Mouse (Mus musculus) kidney, embryonic 14.5 days (tissue): ENCODE data around the gene Cpne5. TPM values are rescaled to one million over a fixed set of nuclear protein-coding genes. Genes with fewer than 3 reads are reported as not detected.
A peak's percentile ranks its signal among the peaks of the same experiment; 100 is the strongest.

ENCODE experiments used
- ATAC-seq: fragments of 200-750 bp; cut with Nextera tagmentation; 2 replicates; pipeline ENCODE4 v1.8.0; 2017; ENCODE audit warnings: moderate number of reproducible peaks, mild to moderate bottlenecking, moderate TSS enrichment, moderate library complexity; ENCODE audit not compliant: low FRiP score, low TSS enrichment
- H3K27ac ChIP-seq: fragments of 300-500 bp; sonication (generic); 2 replicates; pipeline ENCODE4 v1.5.1; 2014; ENCODE audit warnings: low read depth, mild to moderate bottlenecking, low read length, moderate library complexity, mixed read lengths
- H3K27me3 ChIP-seq: fragments of 300-500 bp; sonication (generic); 2 replicates; pipeline ENCODE4 v1.6.1; 2014; ENCODE audit warnings: mild to moderate bottlenecking, low read length; ENCODE audit not compliant: control insufficient read depth, insufficient read depth
- H3K36me3 ChIP-seq: fragments of 300-500 bp; sonication (generic); 2 replicates; pipeline ENCODE4 v1.6.1; 2014; ENCODE audit warnings: low read length, mixed read lengths; ENCODE audit not compliant: control insufficient read depth, insufficient read depth
- H3K4me1 ChIP-seq: fragments of 300-500 bp; sonication (generic); 2 replicates; pipeline ENCODE4 v1.6.1; 2014; ENCODE audit warnings: low read length, mixed read lengths; ENCODE audit not compliant: control insufficient read depth, insufficient read depth
- H3K4me2 ChIP-seq: fragments of 300-500 bp; sonication (generic); replicated peaks from 2 replicates; pipeline ENCODE4 v1.6.1; 2014; ENCODE audit warnings: low read depth, mild to moderate bottlenecking, low read length
- H3K4me3 ChIP-seq: fragments of 300-500 bp; sonication (generic); 2 replicates; pipeline ENCODE4 v1.5.1; 2014; ENCODE audit warnings: mild to moderate bottlenecking, low read length
- H3K9ac ChIP-seq: fragments of 300-500 bp; sonication (generic); 2 replicates; pipeline ENCODE4 v1.6.1; 2014; ENCODE audit warnings: low read depth, mild to moderate bottlenecking, low read length, moderate library complexity
- H3K9me3 ChIP-seq: fragments of 300-500 bp; sonication (generic); 2 replicates; pipeline ENCODE4 v1.6.1; 2016; ENCODE audit warnings: low read length; ENCODE audit not compliant: control insufficient read depth
- WGBS: fragments of 180-500 bp; shearing (Covaris S2); extraction: QIAGEN DNeasy Blood & Tissue Kit; methylation state at CpG from one replicate; pipeline ENCODE4 v1.1.7; 2014; 5-methylcytosine and 5-hydroxymethylcytosine counted together
- polyA plus RNA-seq: library from polyadenylated mRNA; unstranded; fragments of >200 nt; fragmentation: Nextera tagmentation; extraction: Ambion mirVana; gene quantifications from 2 replicates; pipeline ENCODE4 v1.2.1, GENCODE M21; 2014

Cpne5 gene
- polyA plus RNA-seq, 1 experiment from 2014 or later = 12.3 TPM

GRCm38 (mm10) chr17:29183162-29183561, 54.8 kb downstream of the Cpne5 start:
- ATAC-seq = no peak
- Histone ChIP-seq H3K9ac (peak overlapping the region; percentile 9; the same call in 1 of the 2 replicates), H3K4me2 (no peak overlapping the region), H3K36me3 (no peaks in the 10 kb centered on the region), H3K27me3 (no peaks in the 10 kb centered on the region), H3K4me3 (no peak overlapping the region), H3K4me1 (peaks cover 24% of the 10 kb centered on the region), H3K9me3 (no peaks in the 10 kb centered on the region), H3K27ac (no peak overlapping the region)
- 39% methylated on average over 11 of the region's 11 CpGs for WGBS

GRCm38 (mm10) chr17:29181751-29182150, 56.2 kb downstream of the Cpne5 start:
- H3K4me2 ChIP-seq = no peak overlapping the region
- H3K36me3 ChIP-seq = no peaks in the 10 kb centered on the region
- H3K4me1 ChIP-seq = peaks cover 19% of the 10 kb centered on the region
- no peak for ATAC-seq
- no peak overlapping the region for H3K9ac ChIP-seq
- no peak overlapping the region for H3K4me3 ChIP-seq
- no peaks in the 10 kb centered on the region for H3K27me3 ChIP-seq
- no peaks in the 10 kb centered on the region for H3K9me3 ChIP-seq
- 91% methylated on average over 5 of the region's 5 CpGs for WGBS
- H3K27ac ChIP-seq = no peak overlapping the region

GRCm38 (mm10) chr17:29180406-29181127, 57.4 kb downstream of the Cpne5 start:
- Histone ChIP-seq H3K27ac (no peak overlapping the region), H3K4me1 (peaks cover 12% of the 10 kb centered on the region), H3K9ac (no peak overlapping the region), H3K27me3 (no peaks in the 10 kb centered on the region), H3K36me3 (no peaks in the 10 kb centered on the region), H3K9me3 (no peaks in the 10 kb centered on the region), H3K4me3 (no peak overlapping the region), H3K4me2 (no peak overlapping the region)
- ATAC-seq = no peak
- WGBS = 67% methylated on average over 4 of the region's 4 CpGs

GRCm38 (mm10) chr17:29179917-29180316, 58.0 kb downstream of the Cpne5 start:
- no peak for ATAC-seq
- H3K27ac ChIP-seq = no peak overlapping the region
- 75% methylated on average over 6 of the region's 6 CpGs for WGBS

GRCm38 (mm10) chr17:29178503-29179059, 59.4 kb downstream of the Cpne5 start:
- Histone ChIP-seq H3K9me3 (no peaks in the 10 kb centered on the region), H3K27ac (no peak overlapping the region), H3K36me3 (no peaks in the 10 kb centered on the region), H3K27me3 (no peaks in the 10 kb centered on the region), H3K4me1 (peaks cover 7% of the 10 kb centered on the region), H3K4me2 (no peak overlapping the region), H3K4me3 (no peak overlapping the region), H3K9ac (no peak overlapping the region)
- no peak for ATAC-seq
- WGBS = 76% methylated on average over 9 of the region's 9 CpGs

More at GRCm38 (mm10) chr17:29179917-29180316, 58.0 kb downstream of the Cpne5 start:
- H3K36me3 ChIP-seq = no peaks in the 10 kb centered on the region
- no peak overlapping the region for H3K4me2 ChIP-seq
- no peaks in the 10 kb centered on the region for H3K27me3 ChIP-seq
- no peak overlapping the region for H3K9ac ChIP-seq
- no peak overlapping the region for H3K4me3 ChIP-seq
- H3K4me1 ChIP-seq = peaks cover 7% of the 10 kb centered on the region
- H3K9me3 ChIP-seq = no peaks in the 10 kb centered on the region

GRCm38 (mm10) chr17:29176391-29177267, 61.3 kb downstream of the Cpne5 start:
- Histone ChIP-seq H3K9ac (no peak overlapping the region), H3K9me3 (no peaks in the 10 kb centered on the region), H3K4me1 (peaks cover 7% of the 10 kb centered on the region), H3K4me2 (no peak overlapping the region), H3K36me3 (no peaks in the 10 kb centered on the region), H3K27ac (no peak overlapping the region), H3K27me3 (no peaks in the 10 kb centered on the region), H3K4me3 (no peak overlapping the region)
- 0 out of 2 replicates have a peak, but pooled peaks have one; percentile 37 for ATAC-seq
- 22% methylated on average over 9 of the region's 9 CpGs for WGBS

GRCm38 (mm10) chr17:29175693-29176092, 62.3 kb downstream of the Cpne5 start:
- no peak for ATAC-seq
- Histone ChIP-seq H3K4me2 (no peak overlapping the region), H3K9ac (no peak overlapping the region), H3K9me3 (no peaks in the 10 kb centered on the region), H3K27me3 (no peaks in the 10 kb centered on the region), H3K27ac (no peak overlapping the region), H3K36me3 (no peaks in the 10 kb centered on the region), H3K4me3 (no peak overlapping the region), H3K4me1 (peaks cover 7% of the 10 kb centered on the region)
- WGBS = 70% methylated on average over 3 of the region's 3 CpGs

GRCm38 (mm10) chr17:29173165-29173564, 64.8 kb downstream of the Cpne5 start:
- ATAC-seq = no peak
- 72% methylated on average over 8 of the region's 8 CpGs for WGBS
- no peaks in the 10 kb centered on the region for H3K9me3 ChIP-seq
- H3K27me3 ChIP-seq = no peaks in the 10 kb centered on the region
- no peak overlapping the region for H3K4me3 ChIP-seq
- H3K4me1 ChIP-seq = peaks cover 7% of the 10 kb centered on the region
- no peak overlapping the region for H3K9ac ChIP-seq
- no peak overlapping the region for H3K27ac ChIP-seq
- H3K4me2 ChIP-seq = no peak overlapping the region
- no peaks in the 10 kb centered on the region for H3K36me3 ChIP-seq

GRCm38 (mm10) chr17:29172062-29172461, 65.9 kb downstream of the Cpne5 start:
- no peaks in the 10 kb centered on the region for H3K36me3 ChIP-seq
- 55% methylated on average over 10 of the region's 10 CpGs for WGBS
- no peak overlapping the region for H3K4me2 ChIP-seq
- no peaks in the 10 kb centered on the region for H3K27me3 ChIP-seq
- H3K9me3 ChIP-seq = no peaks in the 10 kb centered on the region
- no peak overlapping the region for H3K27ac ChIP-seq
- H3K9ac ChIP-seq = no peak overlapping the region
- H3K4me1 ChIP-seq = peaks cover 11% of the 10 kb centered on the region
- no peak for ATAC-seq
- no peak overlapping the region for H3K4me3 ChIP-seq
